Mouse (Mus musculus) embryonic facial prominence, embryonic 14.5 days (tissue): Measurements from ENCODE around the gene Arhgef2. TPM values are rescaled to one million over a fixed set of nuclear protein-coding genes. Genes with fewer than 3 reads are reported as not detected.
"Not testable (repeated sequence)": the region's sequence is repeated elsewhere in the genome, so short reads cannot be mapped to it uniquely, and the experiment has no call there.

ENCODE experiments used
- ATAC-seq: fragments of 200-750 bp; cut with Nextera tagmentation; 2 replicates; pipeline ENCODE4 v1.8.0; 2017; ENCODE audit warnings: low read depth, moderate number of reproducible peaks, moderate TSS enrichment
- DNase-seq: peaks from one replicate; pipeline ENCODE4 v3.0.0-alpha.2; 2015; ENCODE audit warnings: low spot score
- H3K27ac ChIP-seq: fragments of 300-500 bp; sonication (generic); replicated peaks from 2 replicates; pipeline ENCODE4 v1.5.1; 2014; ENCODE audit warnings: low read depth, mild to moderate bottlenecking, low read length, moderate library complexity
- H3K27me3 ChIP-seq: fragments of 300-500 bp; sonication (generic); replicated peaks from 2 replicates; pipeline ENCODE4 v1.6.1; 2014; ENCODE audit warnings: low read length; ENCODE audit not compliant: control insufficient read depth, insufficient read depth
- H3K36me3 ChIP-seq: fragments of 300-500 bp; sonication (generic); 2 replicates; pipeline ENCODE4 v1.6.1; 2014; ENCODE audit warnings: low read length, mixed read lengths; ENCODE audit not compliant: control insufficient read depth, insufficient read depth
- H3K4me1 ChIP-seq: fragments of 300-500 bp; sonication (generic); 2 replicates; pipeline ENCODE4 v1.6.1; 2014; ENCODE audit warnings: antibody characterized with exemption, low read length; ENCODE audit not compliant: control insufficient read depth, insufficient read depth
- H3K4me2 ChIP-seq: fragments of 300-500 bp; sonication (generic); 2 replicates; pipeline ENCODE4 v1.6.1; 2014; ENCODE audit warnings: low read depth, mild to moderate bottlenecking, low read length, moderate library complexity, mixed read lengths
- H3K4me3 ChIP-seq: fragments of 300-500 bp; sonication (generic); 2 replicates; pipeline ENCODE4 v1.5.1; 2014; ENCODE audit warnings: low read depth, mild to moderate bottlenecking, low read length
- H3K9ac ChIP-seq: fragments of 300-500 bp; sonication (generic); 2 replicates; pipeline ENCODE4 v1.6.1; 2014; ENCODE audit warnings: low read depth, mild to moderate bottlenecking, low read length, moderate library complexity, mixed read lengths
- H3K9me3 ChIP-seq: fragments of 300-500 bp; sonication (generic); 2 replicates; pipeline ENCODE4 v1.6.1; 2016; ENCODE audit warnings: low read length; ENCODE audit not compliant: control insufficient read depth
- WGBS: fragments of 180-500 bp; shearing (Covaris S2); extraction: QIAGEN DNeasy Blood & Tissue Kit; methylation state at CpG from one replicate; pipeline ENCODE4 v1.1.7; 2014; 5-methylcytosine and 5-hydroxymethylcytosine counted together
- polyA plus RNA-seq: library from polyadenylated mRNA; unstranded; fragments of >200 nt; fragmentation: Nextera tagmentation; extraction: Ambion mirVana; gene quantifications from 2 replicates; pipeline ENCODE4 v1.2.1, GENCODE M21; 2014

Arhgef2 gene
- polyA plus RNA-seq: 88.0 and 88.7 TPM in 2 replicates

GRCm38 (mm10) chr3:88605666-88606065 lies at the start of gene Arhgef2:
Gene Arhgef2, plus strand, starts transcription at chr3:88605966.
- H3K36me3 ChIP-seq, H3K27me3 ChIP-seq, H3K4me3 ChIP-seq, H3K27ac ChIP-seq, DNase-seq, H3K9ac ChIP-seq, ATAC-seq, H3K4me1 ChIP-seq, H3K9me3 ChIP-seq, H3K4me2 ChIP-seq: not testable (repeated sequence)
- 83% methylated on average over 2 of the region's 2 CpGs for WGBS

- Histone ChIP-seq H3K4me3 (no peak overlapping the region), H3K27me3 (no peaks in the 10 kb centered on the region), H3K36me3 (peaks cover 62% of the 10 kb centered on the region), H3K9me3 (no peaks in the 10 kb centered on the region), H3K27ac (no peak overlapping the region), H3K4me2 (no peak overlapping the region), H3K4me1 (peaks cover 11% of the 10 kb centered on the region), H3K9ac (no peak overlapping the region)
- 89% methylated on average over 8 of the region's 8 CpGs for WGBS
- ATAC-seq (no peak), DNase-seq (no peak)
These were observed 49.1 kb upstream of the Arhgef2 start for GRCm38 (mm10) chr3:88556616-88557015.

- Histone ChIP-seq H3K9me3 (no peaks in the 10 kb centered on the region), H3K4me2 (no peak overlapping the region), H3K27ac (no peak overlapping the region), H3K9ac (no peak overlapping the region), H3K27me3 (no peaks in the 10 kb centered on the region), H3K4me3 (no peak overlapping the region), H3K36me3 (peaks cover 91% of the 10 kb centered on the region), H3K4me1 (peaks cover 1% of the 10 kb centered on the region; the same call in 1 of the 2 replicates)
- ATAC-seq (no peak), DNase-seq (no peak)
- WGBS: 94% methylated on average over 9 of the region's 9 CpGs
These were observed 46.2 kb upstream of the Arhgef2 start for GRCm38 (mm10) chr3:88559596-88559995.

GRCm38 (mm10) chr3:88561989-88562388 lies 43.8 kb upstream of the Arhgef2 start:
- Histone ChIP-seq H3K9ac (no peak overlapping the region), H3K4me2 (no peak overlapping the region), H3K27ac (no peak overlapping the region), H3K4me1 (no peaks in the 10 kb centered on the region), H3K27me3 (no peaks in the 10 kb centered on the region), H3K4me3 (no peak overlapping the region), H3K9me3 (no peaks in the 10 kb centered on the region), H3K36me3 (peaks cover 99% of the 10 kb centered on the region)
- WGBS: 68% methylated on average over 4 of the region's 4 CpGs
- ATAC-seq (0 out of 2 replicates have a peak, but pooled peaks have one; percentile 35), DNase-seq (no peak)

DNA sequence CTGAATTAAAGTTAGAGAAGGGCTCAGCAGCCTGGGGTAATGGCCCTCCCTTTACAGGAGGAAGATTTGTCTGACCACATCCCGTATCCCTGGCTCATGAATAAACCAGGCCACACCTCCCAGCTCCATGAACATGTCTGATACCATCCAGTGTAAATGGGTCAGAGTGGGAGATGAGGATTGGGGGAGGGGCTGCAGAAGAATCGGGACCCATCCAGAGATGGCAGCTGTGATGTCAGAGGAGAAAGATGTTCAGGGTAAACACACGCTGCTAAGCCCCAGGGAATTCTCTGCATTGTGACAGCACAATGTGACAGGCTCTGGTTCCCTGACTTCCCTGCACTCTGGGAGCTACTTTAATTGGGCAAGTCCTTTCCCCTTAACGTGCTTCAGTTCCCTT lies 42.3 kb upstream of the Arhgef2 start:
- Histone ChIP-seq H3K4me3 (no peak overlapping the region), H3K36me3 (peaks cover 98% of the 10 kb centered on the region), H3K4me1 (no peaks in the 10 kb centered on the region), H3K9ac (no peak overlapping the region), H3K27me3 (no peaks in the 10 kb centered on the region), H3K4me2 (no peak overlapping the region), H3K27ac (no peak overlapping the region), H3K9me3 (no peaks in the 10 kb centered on the region)
- WGBS: 72% methylated on average over 4 of the region's 4 CpGs
- DNase-seq (no peak), ATAC-seq (no peak)

GRCm38 (mm10) chr3:88563966-88564365 lies 41.8 kb upstream of the Arhgef2 start:
- DNase-seq: no peak
- Histone ChIP-seq H3K4me2 (no peak overlapping the region), H3K9me3 (no peaks in the 10 kb centered on the region), H3K4me1 (no peaks in the 10 kb centered on the region), H3K4me3 (no peak overlapping the region), H3K27me3 (no peaks in the 10 kb centered on the region), H3K27ac (no peak overlapping the region), H3K36me3 (peaks cover 99% of the 10 kb centered on the region), H3K9ac (no peak overlapping the region)
- WGBS: 84% methylated on average over 7 of the region's 7 CpGs
- ATAC-seq: no peak

- WGBS: 94% methylated on average over 3 of the region's 3 CpGs
- Histone ChIP-seq H3K4me1 (no peaks in the 10 kb centered on the region), H3K27me3 (no peaks in the 10 kb centered on the region), H3K27ac (no peak overlapping the region), H3K4me2 (no peak overlapping the region), H3K36me3 (peaks cover 91% of the 10 kb centered on the region), H3K4me3 (no peak overlapping the region), H3K9ac (no peak overlapping the region), H3K9me3 (no peaks in the 10 kb centered on the region)
- ATAC-seq (no peak), DNase-seq (no peak)
These were observed 39.6 kb upstream of the Arhgef2 start for GRCm38 (mm10) chr3:88566116-88566515.

DNA sequence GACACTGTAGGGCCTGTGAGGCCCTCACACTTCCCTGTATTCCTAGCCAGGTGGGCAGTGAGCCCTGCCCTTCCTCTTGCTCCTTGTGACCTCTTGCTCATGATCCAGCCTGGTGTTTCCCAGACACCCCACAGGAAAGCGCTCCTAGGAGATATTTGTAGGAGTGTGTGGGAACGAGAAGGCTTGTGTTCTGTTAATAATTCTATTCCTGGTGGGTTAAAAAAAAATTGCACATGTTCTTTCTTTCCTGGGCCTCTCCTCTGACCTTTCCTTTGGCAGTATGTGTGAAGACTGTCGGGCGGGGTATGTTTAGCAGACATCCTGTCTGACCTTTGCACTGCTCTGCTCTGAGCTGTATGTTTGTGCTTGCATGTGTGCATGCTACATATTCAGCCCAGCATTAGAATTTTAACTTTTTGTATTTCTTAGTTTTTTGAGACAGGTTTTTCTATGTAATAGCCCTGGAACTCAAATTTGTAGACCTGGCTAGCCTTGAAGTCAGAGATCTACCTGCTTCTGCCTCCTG lies 39.2 kb upstream of the Arhgef2 start:
- no peak for DNase-seq
- Histone ChIP-seq H3K27me3 (no peaks in the 10 kb centered on the region), H3K4me3 (no peak overlapping the region), H3K4me1 (no peaks in the 10 kb centered on the region), H3K4me2 (no peak overlapping the region), H3K9ac (no peak overlapping the region), H3K27ac (no peak overlapping the region), H3K36me3 (peaks cover 86% of the 10 kb centered on the region), H3K9me3 (no peaks in the 10 kb centered on the region)
- ATAC-seq: no peak
- 85% methylated on average over 4 of the region's 4 CpGs for WGBS

DNA sequence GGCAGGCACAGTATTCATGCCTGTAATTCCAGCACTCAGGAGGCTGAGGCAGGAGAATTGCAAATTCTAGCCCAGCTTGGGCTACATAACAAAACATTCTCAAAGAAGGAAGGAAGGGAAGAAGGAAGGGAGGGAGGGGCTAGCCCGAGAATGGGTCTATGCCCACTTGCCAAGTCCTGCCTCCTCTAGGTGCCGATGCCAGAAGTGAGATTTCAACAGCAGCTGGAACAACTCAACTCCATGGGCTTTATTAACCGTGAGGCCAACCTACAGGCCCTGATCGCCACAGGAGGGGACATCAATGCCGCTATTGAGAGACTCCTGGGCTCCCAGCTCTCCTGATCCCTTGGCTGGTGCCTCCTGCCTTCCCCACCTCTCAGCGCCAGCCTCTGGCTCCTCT lies 37.9 kb upstream of the Arhgef2 start:
- WGBS: 86% methylated on average over 6 of the region's 6 CpGs
- DNase-seq (no peak), ATAC-seq (no peak)
- Histone ChIP-seq H3K9ac (no peak overlapping the region), H3K4me3 (no peak overlapping the region), H3K36me3 (peaks cover 73% of the 10 kb centered on the region), H3K9me3 (no peaks in the 10 kb centered on the region), H3K27me3 (no peaks in the 10 kb centered on the region), H3K4me2 (no peak overlapping the region), H3K27ac (no peak overlapping the region), H3K4me1 (no peaks in the 10 kb centered on the region)
